Mouse (Mus musculus) central nervous system, embryonic 18 days (tissue): ENCODE measurements around the gene Megf11. TPM values are rescaled to one million over a fixed set of nuclear protein-coding genes. Genes with fewer than 3 reads are reported as not detected.

Experiments
- polyA plus RNA-seq: library from polyadenylated mRNA; depleted of rRNA; stranded (reverse); fragments of >200 nt; gene quantifications from 2 replicates; pipeline ENCODE4 v1.2.3, GENCODE M21; 2012; rRNA removed

Gene Megf11
- 7.2 and 9.2 TPM in 2 replicates for polyA plus RNA-seq

DNA sequence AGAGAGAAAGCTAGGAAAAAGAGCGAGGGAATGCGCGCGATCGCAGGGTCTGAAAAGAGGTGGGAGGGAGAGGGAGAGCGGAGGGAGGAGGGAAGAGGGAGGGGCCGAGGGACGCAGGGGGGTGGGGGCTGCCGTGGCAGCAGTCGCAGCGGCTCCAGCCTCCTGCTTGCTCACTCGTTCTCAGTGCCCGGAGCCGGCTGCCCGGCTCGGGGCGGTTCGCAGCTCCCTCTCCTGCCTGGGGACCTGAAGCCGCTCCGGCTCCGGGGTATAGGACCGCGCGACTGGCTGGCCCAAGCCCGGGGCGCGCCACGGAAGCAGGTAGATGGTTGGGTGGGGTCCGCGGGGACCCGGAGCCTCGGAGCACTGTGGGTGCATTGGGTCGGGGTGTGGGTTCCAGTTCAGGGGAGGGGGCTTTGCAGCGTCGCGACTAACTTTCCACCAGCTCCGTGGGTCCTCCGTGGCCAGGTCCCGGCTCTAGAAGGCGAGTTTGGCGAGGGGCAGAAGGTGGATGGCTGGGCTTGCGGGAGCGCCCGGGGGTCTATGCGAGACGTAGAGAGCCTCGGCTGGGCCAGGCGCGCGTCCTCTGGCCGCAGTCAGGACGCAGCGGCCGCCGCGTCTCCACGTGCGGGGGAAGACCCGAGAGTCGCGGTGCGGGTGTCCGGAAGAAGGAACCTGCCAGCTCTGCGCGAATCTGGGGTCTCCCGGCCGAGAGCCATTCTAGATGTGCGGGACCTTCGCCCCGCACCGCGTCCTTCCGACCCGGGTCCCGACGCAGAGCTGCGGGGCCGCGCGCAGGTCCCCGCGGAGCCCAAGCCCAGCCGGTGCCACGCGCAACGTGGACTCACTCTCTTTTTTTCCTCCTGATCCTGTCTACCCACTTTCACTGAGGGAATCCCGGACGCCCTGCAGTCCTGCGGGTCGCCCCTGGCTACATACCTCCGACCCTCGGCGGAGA lies at the start of gene Megf11:
Megf11 (plus strand) TSS at position 116 of the 955 bp plus-strand sequence.

DNA sequence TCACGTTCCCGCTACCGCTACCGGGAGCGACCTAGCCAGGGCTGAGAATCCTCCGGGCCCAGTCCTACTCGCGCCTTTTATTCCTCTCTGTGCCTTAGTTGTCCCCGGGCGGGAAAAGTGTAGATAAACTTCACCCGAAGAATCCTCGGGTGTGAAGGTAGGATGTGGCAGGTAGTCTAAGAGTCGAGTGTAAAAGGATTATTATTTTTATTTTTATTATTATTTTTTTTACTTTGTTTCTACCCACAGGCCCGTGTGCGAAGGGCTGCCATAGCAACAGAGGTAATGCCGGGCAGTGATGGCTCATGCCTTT lies 44.2 kb upstream of the Megf11 start, which contains the start of gene Dis3l:
Dis3l (minus strand) TSS at position 35 of the 313 bp plus-strand sequence.

DNA sequence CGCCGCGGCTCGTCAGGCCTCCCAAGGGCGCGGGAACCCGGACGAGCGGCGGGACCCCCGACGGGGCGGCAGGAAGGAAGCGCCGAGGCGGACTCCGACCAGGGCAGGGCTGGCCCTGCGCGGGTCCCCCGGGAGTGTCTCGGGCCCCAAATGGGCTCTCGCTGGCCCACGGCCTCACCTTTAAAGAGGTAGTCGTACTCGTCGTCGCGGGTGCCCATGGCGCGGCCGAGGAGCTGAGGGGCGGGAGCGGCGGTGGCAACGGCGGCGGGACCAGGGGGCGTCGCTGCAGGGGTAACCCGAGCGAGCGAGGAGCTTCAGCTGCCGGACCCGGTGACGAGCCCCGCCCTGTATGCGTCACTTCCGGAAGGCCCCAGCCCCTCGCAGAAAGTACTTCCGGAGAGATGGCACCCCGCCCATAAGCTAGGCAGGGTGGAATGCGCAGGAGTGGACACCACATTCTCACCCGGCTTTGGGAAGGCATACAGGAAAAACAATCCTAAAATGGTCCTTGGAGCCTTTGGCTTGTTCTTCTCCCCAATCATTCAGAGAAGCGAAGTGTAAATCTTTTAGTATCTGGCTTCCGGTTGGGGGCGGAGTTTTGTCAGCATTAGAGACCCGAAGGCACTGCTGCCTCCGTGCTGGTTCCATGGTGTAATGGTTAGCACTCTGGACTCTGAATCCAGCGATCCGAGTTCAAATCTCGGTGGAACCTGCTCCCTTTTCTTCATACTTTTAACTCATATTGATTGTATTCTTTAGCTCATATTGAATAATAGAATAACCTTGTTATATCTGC lies 352.2 kb downstream of the Megf11 start, which contains the start of gene Rab11a:
Rab11a (minus strand) TSS at position 353 of the 796 bp plus-strand sequence.

Other genes with a start within 250 kb of the Megf11 start
- 11.3 and 14.9 TPM in 2 replicates for gene Zwilch, start 212.5 kb upstream of the Megf11 start, polyA plus RNA-seq
- gene Rpl4, start 212.3 kb upstream of the Megf11 start, polyA plus RNA-seq, result 804 and 806 TPM in 2 replicates
- gene Snapc5, start 206.4 kb upstream of the Megf11 start, polyA plus RNA-seq, result 21.1 and 21.7 TPM in 2 replicates
- 0.10 and 0.27 TPM in 2 replicates for gene Uchl4, start 150.4 kb upstream of the Megf11 start, polyA plus RNA-seq
- 47.5 and 47.7 TPM in 2 replicates for gene Map2k1, start 132.0 kb upstream of the Megf11 start, polyA plus RNA-seq
- gene Tipin, start 104.0 kb upstream of the Megf11 start, polyA plus RNA-seq, result 50.4 and 56.7 TPM in 2 replicates
- gene Dis3l, start 44.3 kb upstream of the Megf11 start, polyA plus RNA-seq, result 23.0 and 24.0 TPM in 2 replicates